25 mouse cellular contexts compared by ENCODE assay signal in genomic region chr2:109273098-109273497, GRCm38 (mm10).
"Had no signal": no experiment of that assay in that cellular context is flagged by ENCODE, and none has a peak within 500 bp of the region (broad histone marks: within the 10 kb centered on the region; RNA-seq: fewer than 3 reads in every experiment).

No protein-coding gene starts in this region.

- DNase-seq: cerebellum, adult 9-10 months; cerebellum, adult 9-11 months; cerebellum, postnatal 10 days; cerebellum, postnatal 14 days; cerebellum, postnatal 25 days; cerebellum, postnatal 36 days; embryo, embryonic 11 days; forebrain, postnatal 0 days; gastrocnemius, adult 2 months; gastrocnemius, postnatal 10 days; gastrocnemius, postnatal 14 days; gastrocnemius, postnatal 25 days; gastrocnemius, postnatal 36 days; heart, adult 11 months; heart, adult 18-20 months; heart, adult 2 months had no signal

- H3K9ac ChIP-seq: embryonic facial prominence, embryonic 12.5 days; embryonic facial prominence, embryonic 13.5 days; embryonic facial prominence, embryonic 15.5 days; forebrain, embryonic 12.5 days; forebrain, embryonic 13.5 days; forebrain, embryonic 15.5 days; forebrain, postnatal 0 days had no signal

- H3K27me3 ChIP-seq: embryonic facial prominence, embryonic 12.5 days; embryonic facial prominence, embryonic 13.5 days; embryonic facial prominence, embryonic 15.5 days; forebrain, embryonic 12.5 days; forebrain, embryonic 13.5 days; forebrain, embryonic 15.5 days had no signal

- H3K4me3 ChIP-seq: embryonic facial prominence, embryonic 10.5 days; embryonic facial prominence, embryonic 12.5 days; embryonic facial prominence, embryonic 13.5 days; embryonic facial prominence, embryonic 15.5 days; erythroblast, embryonic 14.5 days; forebrain, embryonic 10.5 days; forebrain, embryonic 12.5 days; forebrain, embryonic 13.5 days; forebrain, embryonic 15.5 days; gastrocnemius, adult 2 months; heart, adult 2 months had no signal

- H3K9me3 ChIP-seq: embryonic facial prominence, embryonic 10.5 days; embryonic facial prominence, embryonic 12.5 days; embryonic facial prominence, embryonic 13.5 days; embryonic facial prominence, embryonic 15.5 days; forebrain, embryonic 10.5 days; forebrain, embryonic 12.5 days; forebrain, embryonic 13.5 days; forebrain, embryonic 15.5 days had no signal

- H3K4me1 ChIP-seq: embryonic facial prominence, embryonic 12.5 days; embryonic facial prominence, embryonic 13.5 days; embryonic facial prominence, embryonic 15.5 days had no signal

- H3K4me2 ChIP-seq: embryonic facial prominence, embryonic 12.5 days; embryonic facial prominence, embryonic 13.5 days; embryonic facial prominence, embryonic 15.5 days; forebrain, embryonic 12.5 days; forebrain, embryonic 13.5 days; forebrain, embryonic 15.5 days had no signal

- H3K36me3 ChIP-seq: embryonic facial prominence, embryonic 10.5 days; embryonic facial prominence, embryonic 12.5 days; embryonic facial prominence, embryonic 13.5 days; embryonic facial prominence, embryonic 15.5 days; forebrain, embryonic 10.5 days; forebrain, embryonic 12.5 days; forebrain, embryonic 15.5 days had no signal

- H3K27ac ChIP-seq: embryonic facial prominence, embryonic 10.5 days; embryonic facial prominence, embryonic 12.5 days; embryonic facial prominence, embryonic 13.5 days; embryonic facial prominence, embryonic 15.5 days; forebrain, embryonic 10.5 days; forebrain, embryonic 12.5 days; forebrain, embryonic 13.5 days; forebrain, embryonic 15.5 days; gastrocnemius, adult 2 months; heart, adult 2 months had no signal
